Mouse (Mus musculus) stomach, embryonic 15.5 days (tissue): ENCODE measurements around the gene Dct. TPM values are rescaled to one million over a fixed set of nuclear protein-coding genes. Genes with fewer than 3 reads are reported as not detected.
A peak's percentile ranks its signal among the peaks of the same experiment; 100 is the strongest.

Experiments used
- ATAC-seq: fragments of 200-750 bp; cut with Nextera tagmentation; 2 replicates; pipeline ENCODE4 v1.8.0; 2017; ENCODE audit warnings: low read depth, moderate number of reproducible peaks, moderate TSS enrichment; ENCODE audit not compliant: insufficient read depth, low FRiP score
- H3K27ac ChIP-seq: fragments of 300-500 bp; sonication (generic); 2 replicates; pipeline ENCODE4 v1.5.1; 2015; ENCODE audit warnings: mild to moderate bottlenecking, inconsistent platforms
- H3K27me3 ChIP-seq: fragments of 300-500 bp; sonication (generic); replicated peaks from 2 replicates; pipeline ENCODE4 v1.6.1; 2015; ENCODE audit warnings: inconsistent platforms
- H3K36me3 ChIP-seq: fragments of 300-500 bp; sonication (generic); 2 replicates; pipeline ENCODE4 v1.6.1; 2015; ENCODE audit warnings: inconsistent platforms
- H3K4me1 ChIP-seq: fragments of 300-500 bp; sonication (generic); 2 replicates; pipeline ENCODE4 v1.6.1; 2015; ENCODE audit warnings: inconsistent platforms
- H3K4me2 ChIP-seq: fragments of 300-500 bp; sonication (generic); 2 replicates; pipeline ENCODE4 v1.6.1; 2015; ENCODE audit warnings: mild to moderate bottlenecking, inconsistent platforms
- H3K4me3 ChIP-seq: fragments of 300-500 bp; sonication (generic); replicated peaks from 2 replicates; pipeline ENCODE4 v1.5.1; 2015; ENCODE audit warnings: inconsistent platforms
- H3K9ac ChIP-seq: fragments of 300-500 bp; sonication (generic); 2 replicates; pipeline ENCODE4 v1.6.1; 2015; ENCODE audit warnings: inconsistent platforms
- H3K9me3 ChIP-seq: fragments of 300-500 bp; sonication (generic); 2 replicates; pipeline ENCODE4 v1.6.1; 2016; ENCODE audit warnings: inconsistent platforms
- WGBS: fragments of 180-500 bp; shearing (Covaris S2); methylation state at CpG from one replicate; pipeline ENCODE4 v1.1.7; 2015; 5-methylcytosine and 5-hydroxymethylcytosine counted together
- polyA plus RNA-seq: library from polyadenylated mRNA; unstranded; fragments of >200 nt; fragmentation: Nextera tagmentation; extraction: Ambion mirVana; gene quantifications from 2 replicates; pipeline ENCODE4 v1.2.1, GENCODE M21; 2015

Dct gene
- polyA plus RNA-seq, 1 experiment from 2014 or later = 1.8 TPM

DNA sequence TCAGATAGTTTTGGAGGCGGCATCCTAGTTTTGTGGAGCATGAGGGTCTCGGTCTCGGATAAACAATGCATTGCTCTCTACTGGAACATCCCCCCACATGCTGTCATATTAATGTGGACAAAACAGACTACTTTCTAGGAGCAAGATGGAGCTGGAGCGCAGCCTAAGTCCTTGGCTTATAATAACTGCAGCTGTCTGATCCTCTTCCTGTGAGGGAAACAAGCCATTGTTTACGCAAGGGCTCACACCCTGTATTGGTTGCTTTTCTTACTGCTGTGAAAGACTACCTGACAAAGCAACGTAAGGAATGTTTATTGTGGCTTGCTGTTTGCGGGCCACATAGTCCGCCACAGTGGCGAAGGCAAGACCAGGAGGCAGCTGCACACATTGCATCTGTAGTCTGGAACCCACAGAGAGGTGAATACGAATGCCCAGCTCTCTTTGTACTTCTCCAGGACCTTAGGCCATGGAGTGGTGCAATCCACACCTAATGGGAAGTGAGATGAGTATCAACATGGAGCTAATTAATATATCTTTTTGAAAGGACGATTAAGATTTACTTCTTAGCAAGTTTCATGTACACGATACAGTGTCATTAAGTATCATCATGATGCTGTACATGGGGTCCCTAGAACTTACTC lies 17.5 kb upstream of the Dct start:
- Histone ChIP-seq H3K4me3 (no peak overlapping the region), H3K9me3 (no peaks in the 10 kb centered on the region), H3K36me3 (no peaks in the 10 kb centered on the region), H3K9ac (no peak overlapping the region), H3K27me3 (no peaks in the 10 kb centered on the region), H3K27ac (no peak overlapping the region; the same call in 1 of the 2 replicates), H3K4me1 (no peaks in the 10 kb centered on the region), H3K4me2 (no peak overlapping the region)
- ATAC-seq = no peak
- 70% methylated on average over 12 of the region's 12 CpGs for WGBS

- Histone ChIP-seq H3K4me2 (no peak overlapping the region), H3K4me3 (no peak overlapping the region), H3K27me3 (no peaks in the 10 kb centered on the region), H3K4me1 (no peaks in the 10 kb centered on the region), H3K27ac (no peak overlapping the region), H3K36me3 (no peaks in the 10 kb centered on the region), H3K9me3 (no peaks in the 10 kb centered on the region), H3K9ac (no peak overlapping the region)
- ATAC-seq = no peak
- 79% methylated on average over 7 of the region's 7 CpGs for WGBS
Observed at GRCm38 (mm10) chr14:118061766-118062432, 9.9 kb upstream of the Dct start.

DNA sequence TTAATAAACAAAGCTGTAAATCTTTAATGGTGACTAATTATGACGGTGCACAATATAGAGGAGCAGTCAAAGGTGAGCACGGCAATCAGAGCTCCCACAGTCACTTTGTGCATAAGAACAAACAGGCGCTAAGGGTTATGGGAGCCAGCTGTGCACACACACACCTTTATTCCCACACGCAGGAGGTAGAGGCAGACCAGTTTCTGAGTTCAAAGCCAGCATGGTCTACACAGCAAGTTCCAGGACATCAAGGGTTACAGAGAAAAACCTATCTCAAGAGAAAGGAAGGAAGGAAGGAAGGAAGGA lies 6.5 kb upstream of the Dct start:
- Histone ChIP-seq H3K27me3 (no peaks in the 10 kb centered on the region), H3K4me3 (no peak overlapping the region), H3K27ac (0 out of 2 replicates have a peak overlapping the region, but pooled peaks have one; percentile 44), H3K9me3 (no peaks in the 10 kb centered on the region), H3K4me1 (no peaks in the 10 kb centered on the region), H3K4me2 (no peak overlapping the region), H3K36me3 (no peaks in the 10 kb centered on the region), H3K9ac (no peak overlapping the region)
- WGBS = 67% methylated on average over 4 of the region's 4 CpGs
- ATAC-seq = no peak

GRCm38 (mm10) chr14:118057696-118058580 lies 5.9 kb upstream of the Dct start:
- no peak overlapping the region for H3K4me2 ChIP-seq
- WGBS = 74% methylated on average over 25 of the region's 25 CpGs
- peak; percentile 70 for ATAC-seq
- H3K4me1 ChIP-seq = no peaks in the 10 kb centered on the region
- no peaks in the 10 kb centered on the region for H3K27me3 ChIP-seq
- H3K9ac ChIP-seq = no peak overlapping the region
- no peaks in the 10 kb centered on the region for H3K36me3 ChIP-seq
- H3K27ac ChIP-seq = peak overlapping the region; percentile 44; the same call in 1 of the 2 replicates
- no peaks in the 10 kb centered on the region for H3K9me3 ChIP-seq
- no peak overlapping the region for H3K4me3 ChIP-seq

DNA sequence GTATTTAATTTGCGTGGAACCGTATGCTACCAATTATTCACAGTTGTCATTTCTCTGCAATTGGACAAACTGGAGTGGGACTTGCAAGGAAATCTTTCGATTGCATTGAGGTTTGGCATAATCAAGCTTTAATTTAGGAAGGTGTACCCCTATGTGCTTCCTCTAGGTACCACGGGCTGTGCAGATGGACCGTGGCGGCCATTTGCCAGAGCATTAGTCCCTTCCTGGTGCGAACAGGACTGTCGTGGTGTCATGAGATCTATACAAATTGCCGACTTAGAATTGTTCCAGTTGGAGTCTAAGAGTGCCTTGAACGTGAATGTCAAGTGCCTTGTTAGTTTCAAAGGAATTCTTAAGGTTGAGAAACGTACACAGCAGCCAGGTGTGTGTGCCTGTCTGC lies 726 bp upstream of the Dct start:
- WGBS = 77% methylated on average over 11 of the region's 11 CpGs
- no peak overlapping the region for H3K27ac ChIP-seq
- H3K4me2 ChIP-seq = no peak overlapping the region
- no peak overlapping the region for H3K4me3 ChIP-seq
- H3K4me1 ChIP-seq = peaks cover 9% of the 10 kb centered on the region
- H3K27me3 ChIP-seq = no peaks in the 10 kb centered on the region
- no peak overlapping the region for H3K9ac ChIP-seq
- no peaks in the 10 kb centered on the region for H3K36me3 ChIP-seq
- ATAC-seq = no peak
- H3K9me3 ChIP-seq = no peaks in the 10 kb centered on the region

- Histone ChIP-seq H3K27me3 (no peaks in the 10 kb centered on the region), H3K4me3 (no peak overlapping the region), H3K4me1 (peaks cover 9% of the 10 kb centered on the region), H3K4me2 (peak overlapping the region; percentile 30; the same call in 1 of the 2 replicates), H3K9me3 (no peaks in the 10 kb centered on the region), H3K9ac (no peak overlapping the region), H3K36me3 (no peaks in the 10 kb centered on the region), H3K27ac (peak overlapping the region; percentile 77)
- ATAC-seq = no peak
- WGBS = 60% methylated on average over 11 of the region's 11 CpGs
Observed at GRCm38 (mm10) chr14:118051396-118051795, 648 bp downstream of the Dct start.

GRCm38 (mm10) chr14:118050990-118051389 lies 1.1 kb downstream of the Dct start:
- Histone ChIP-seq H3K4me2 (peak overlapping the region; percentile 30; the same call in 1 of the 2 replicates), H3K27me3 (no peaks in the 10 kb centered on the region), H3K4me3 (no peak overlapping the region), H3K4me1 (peaks cover 9% of the 10 kb centered on the region), H3K36me3 (no peaks in the 10 kb centered on the region), H3K27ac (peak overlapping the region; percentile 77), H3K9ac (no peak overlapping the region), H3K9me3 (no peaks in the 10 kb centered on the region)
- peak; percentile 89 for ATAC-seq
- 61% methylated on average over 12 of the region's 12 CpGs for whole genome bisulfite sequencing

DNA sequence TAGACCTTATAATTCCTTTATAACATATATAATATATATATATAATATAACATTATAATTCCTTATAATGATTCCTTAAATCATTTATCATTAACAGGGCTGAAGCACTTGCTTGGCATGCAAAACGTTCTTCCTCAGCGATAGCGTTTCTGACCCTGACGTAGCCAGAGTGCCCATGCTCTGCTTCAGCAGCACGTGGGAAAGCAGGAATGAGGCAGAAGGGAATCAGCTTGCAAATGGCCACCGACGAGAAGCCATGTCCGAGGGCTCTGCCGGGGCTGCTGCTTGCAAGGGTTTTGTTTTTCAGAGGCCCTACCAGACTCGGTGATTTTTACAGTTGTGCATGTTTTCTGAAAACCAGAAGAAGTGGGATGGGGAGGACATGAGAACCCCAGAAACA lies 1.6 kb downstream of the Dct start:
- H3K4me3 ChIP-seq = no peak overlapping the region
- H3K27ac ChIP-seq = no peak overlapping the region; the same call in 1 of the 2 replicates
- H3K9ac ChIP-seq = no peak overlapping the region
- no peaks in the 10 kb centered on the region for H3K27me3 ChIP-seq
- no peaks in the 10 kb centered on the region for H3K9me3 ChIP-seq
- H3K36me3 ChIP-seq = no peaks in the 10 kb centered on the region
- peaks cover 9% of the 10 kb centered on the region for H3K4me1 ChIP-seq
- ATAC-seq = no peak
- H3K4me2 ChIP-seq = no peak overlapping the region
- 78% methylated on average over 10 of the region's 10 CpGs for WGBS

DNA sequence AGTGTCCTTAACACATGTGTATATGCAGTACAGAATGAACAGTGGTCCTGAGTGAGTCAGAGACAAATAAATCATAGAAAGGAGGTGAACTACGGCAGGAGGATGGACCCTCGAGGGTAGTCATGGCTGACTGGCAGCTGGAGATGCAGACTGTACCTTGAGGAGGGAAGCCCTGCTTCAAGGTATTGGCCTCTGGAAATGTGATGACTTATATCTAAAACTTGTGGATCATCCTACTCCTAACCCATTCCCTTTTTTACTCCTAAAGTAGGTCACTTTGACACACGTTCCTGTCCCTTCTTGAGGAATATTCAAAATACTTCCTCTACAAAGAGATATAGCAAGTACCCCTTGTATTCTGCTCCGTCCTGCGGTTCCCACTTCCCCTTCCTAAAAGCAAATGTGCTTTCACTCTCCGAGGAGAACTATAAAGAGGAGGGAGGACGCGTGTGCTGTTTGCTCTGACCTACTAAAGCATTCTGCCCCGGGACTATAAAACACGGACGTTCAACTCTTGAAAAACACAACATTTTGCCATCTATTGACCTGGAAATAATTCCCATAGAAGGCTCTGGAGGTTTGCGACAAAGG lies 2.3 kb downstream of the Dct start:
- no peak overlapping the region for H3K4me3 ChIP-seq
- H3K9me3 ChIP-seq = no peaks in the 10 kb centered on the region
- no peak overlapping the region for H3K27ac ChIP-seq
- no peak overlapping the region for H3K9ac ChIP-seq
- 69% methylated on average over 12 of the region's 12 CpGs for WGBS
- H3K36me3 ChIP-seq = no peaks in the 10 kb centered on the region
- peaks cover 9% of the 10 kb centered on the region for H3K4me1 ChIP-seq
- no peak overlapping the region for H3K4me2 ChIP-seq
- no peak for ATAC-seq
- no peaks in the 10 kb centered on the region for H3K27me3 ChIP-seq

GRCm38 (mm10) chr14:118042963-118043362 lies 9.1 kb downstream of the Dct start:
- Histone ChIP-seq H3K4me2 (no peak overlapping the region), H3K4me1 (no peaks in the 10 kb centered on the region), H3K27me3 (no peaks in the 10 kb centered on the region), H3K27ac (no peak overlapping the region), H3K9me3 (no peaks in the 10 kb centered on the region), H3K4me3 (no peak overlapping the region), H3K9ac (no peak overlapping the region), H3K36me3 (no peaks in the 10 kb centered on the region)
- 90% methylated on average over 17 of the region's 17 CpGs for WGBS
- no peak for ATAC-seq

DNA sequence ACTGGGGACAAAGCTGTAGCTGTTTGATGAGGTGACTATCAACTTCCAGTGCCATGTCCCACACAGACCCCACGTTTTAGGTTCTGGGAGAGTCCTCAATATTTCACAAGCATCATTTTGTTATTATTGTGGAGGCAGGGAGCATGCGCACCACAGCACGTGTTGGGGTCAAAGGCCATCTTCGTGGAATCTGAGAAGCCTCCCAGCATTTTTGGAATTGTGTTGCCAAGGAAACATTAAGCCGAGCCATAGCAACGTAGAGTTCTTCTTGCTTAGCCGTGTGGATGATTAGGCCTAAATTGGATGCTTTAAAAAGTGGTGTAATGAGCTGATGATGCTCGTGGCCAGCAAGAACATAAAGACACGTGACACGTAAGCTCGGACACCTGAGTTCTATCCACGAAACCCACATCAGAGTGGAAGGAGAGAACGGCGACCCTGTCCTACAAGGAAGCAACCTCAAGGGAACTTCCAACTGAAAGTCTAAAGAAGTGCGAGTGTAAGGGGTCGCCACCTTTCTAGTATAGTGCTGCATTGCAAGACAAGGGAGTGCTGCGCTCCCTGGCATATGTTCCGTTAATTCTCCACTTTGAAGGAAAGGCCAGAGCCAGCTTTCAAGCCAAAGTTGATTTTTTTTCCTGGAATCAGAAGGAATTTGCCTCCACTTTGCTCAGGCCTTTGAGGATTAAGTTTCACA lies 9.8 kb downstream of the Dct start:
- H3K4me3 ChIP-seq = no peak overlapping the region
- no peak overlapping the region for H3K4me2 ChIP-seq
- no peak overlapping the region for H3K9ac ChIP-seq
- H3K27me3 ChIP-seq = no peaks in the 10 kb centered on the region
- no peak for ATAC-seq
- WGBS = 79% methylated on average over 18 of the region's 18 CpGs
- no peaks in the 10 kb centered on the region for H3K36me3 ChIP-seq
- H3K27ac ChIP-seq = no peak overlapping the region
- no peaks in the 10 kb centered on the region for H3K9me3 ChIP-seq
- H3K4me1 ChIP-seq = no peaks in the 10 kb centered on the region
